Mouse (Mus musculus) megakaryocyte progenitor cell, adult 5-6 weeks (primary cell): Measurements from ENCODE around the gene Ska2. TPM values are rescaled to one million over a fixed set of nuclear protein-coding genes. Genes with fewer than 3 reads are reported as not detected.

Experiments used
- ATAC-seq: replicated peaks from 2 replicates; pipeline ENCODE4 v1.8.0; 2016; ENCODE audit warnings: mild to moderate bottlenecking, moderate TSS enrichment, inconsistent platforms; ENCODE audit not compliant: poor library complexity
- total RNA-seq, 2 experiments: library from RNA; stranded (forward) in 1 of 2; stranded (reverse) in 1 of 2; fragments of 157-497, 149-512 nt in 1 of 2; fragments of 200-1000 nt in 1 of 2; gene quantifications; 2 replicates each; pipeline versions ENCODE4 v1.2.3 to v1.2.4; 2015 to 2017

Gene Ska2
- total RNA-seq (2015) (34.1 and 34.5 TPM in 2 replicates), total RNA-seq (2017) (25.3 and 35.4 TPM in 2 replicates)

DNA sequence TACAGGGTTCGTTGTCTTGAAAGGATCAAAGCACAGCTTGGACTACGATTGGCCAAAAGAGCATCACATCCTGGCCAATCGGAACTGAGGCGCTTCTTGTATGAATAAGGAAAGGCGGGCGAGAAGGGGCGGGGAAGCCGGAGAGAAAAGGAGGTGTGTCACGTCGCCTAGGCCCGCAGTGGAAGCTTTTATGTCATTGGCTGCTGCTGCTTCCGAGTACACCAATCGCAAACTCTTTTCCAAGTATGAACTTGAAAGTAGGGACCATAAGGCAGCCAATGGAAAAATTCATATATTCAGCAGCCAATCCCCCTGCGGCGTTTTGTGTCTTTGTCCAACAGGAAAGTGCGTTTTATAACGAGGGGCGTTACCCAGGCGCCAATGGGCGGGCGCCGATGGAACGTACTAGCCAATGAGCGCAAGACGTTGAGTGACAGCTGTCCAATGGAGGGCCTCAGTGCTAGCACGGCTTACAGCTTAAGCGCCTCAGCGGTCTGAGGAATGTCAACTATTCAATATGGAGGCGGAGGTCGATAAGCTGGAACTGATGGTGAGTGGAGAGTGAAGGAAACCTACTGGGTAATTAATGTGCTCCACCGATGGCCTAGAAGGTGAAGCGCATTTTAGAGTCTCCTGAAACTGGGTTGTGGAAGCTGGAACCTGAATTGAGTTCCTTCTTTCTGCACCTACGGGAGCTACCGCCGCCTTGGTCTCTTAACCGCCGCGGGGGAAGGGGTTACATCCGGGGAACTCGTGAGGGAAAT lies at the start of gene Ska2:
Gene Ska2 (plus strand): TSS at position 480 of the 764 bp plus-strand sequence.
- peak; percentile 94 for ATAC-seq

DNA sequence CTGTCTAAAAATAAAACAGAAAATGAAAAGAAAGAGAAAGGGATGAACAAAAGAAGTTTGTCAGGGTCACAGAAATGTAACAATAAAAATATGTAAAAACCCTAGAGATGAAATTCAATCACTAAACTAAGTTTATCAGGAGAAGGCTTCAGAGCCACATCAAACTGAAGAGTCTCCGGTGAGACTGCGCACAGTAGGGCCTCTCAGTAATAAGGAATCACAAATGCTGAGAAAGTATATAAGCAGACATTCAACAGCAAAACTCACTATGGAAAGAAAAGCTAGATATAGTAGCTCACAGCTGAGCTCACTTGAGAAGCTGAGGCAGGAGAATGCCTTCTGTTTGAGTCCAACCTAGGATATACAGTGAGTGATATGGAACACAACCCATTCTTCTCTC lies 48.6 kb upstream of the Ska2 start:
- ATAC-seq, result no peak

DNA sequence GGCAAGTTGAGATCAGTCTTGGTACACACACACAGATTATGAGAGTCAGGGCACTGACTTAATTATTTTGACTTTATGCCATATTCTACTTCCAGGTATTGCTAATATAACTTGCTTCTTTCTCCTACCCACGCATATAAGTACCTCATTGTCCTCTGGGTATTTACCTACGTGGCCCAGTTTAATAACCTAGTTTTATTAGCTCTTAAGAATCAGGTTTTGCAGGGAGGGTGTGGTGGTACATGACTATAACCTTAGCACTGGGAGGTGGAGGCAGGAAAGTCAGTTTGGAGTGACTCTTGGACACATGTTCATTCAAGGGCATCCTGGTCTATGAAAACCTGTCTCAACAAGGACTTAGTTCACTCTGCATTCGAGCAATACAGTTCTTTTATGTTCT lies 46.9 kb upstream of the Ska2 start:
- no peak for ATAC-seq

DNA sequence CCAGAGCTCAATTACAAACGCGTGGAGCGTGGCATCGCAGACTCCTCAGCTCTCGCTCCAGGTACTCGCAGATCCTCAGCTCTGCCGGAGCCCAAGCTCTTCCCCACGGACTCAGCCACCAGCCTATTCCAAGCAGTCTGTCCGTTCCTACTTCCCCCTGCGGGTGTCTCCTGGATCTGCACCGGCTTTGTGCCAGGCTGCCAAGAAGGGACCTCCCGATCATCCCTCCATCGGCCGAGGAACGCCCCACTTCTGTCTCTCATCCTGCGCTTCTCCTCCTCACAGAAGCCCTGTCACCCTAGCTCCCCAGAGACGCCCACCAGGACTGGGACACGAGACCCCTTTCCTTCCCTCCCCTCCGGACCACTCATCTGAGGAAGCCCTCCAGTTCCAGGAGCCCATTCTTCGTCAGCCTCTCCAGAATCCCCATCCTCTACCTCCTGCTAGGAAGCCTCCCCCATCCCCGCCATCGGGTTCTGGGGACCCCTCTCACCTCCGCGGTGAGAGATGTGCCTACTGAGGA lies 35.6 kb upstream of the Ska2 start:
- peak; percentile 80 for ATAC-seq

DNA sequence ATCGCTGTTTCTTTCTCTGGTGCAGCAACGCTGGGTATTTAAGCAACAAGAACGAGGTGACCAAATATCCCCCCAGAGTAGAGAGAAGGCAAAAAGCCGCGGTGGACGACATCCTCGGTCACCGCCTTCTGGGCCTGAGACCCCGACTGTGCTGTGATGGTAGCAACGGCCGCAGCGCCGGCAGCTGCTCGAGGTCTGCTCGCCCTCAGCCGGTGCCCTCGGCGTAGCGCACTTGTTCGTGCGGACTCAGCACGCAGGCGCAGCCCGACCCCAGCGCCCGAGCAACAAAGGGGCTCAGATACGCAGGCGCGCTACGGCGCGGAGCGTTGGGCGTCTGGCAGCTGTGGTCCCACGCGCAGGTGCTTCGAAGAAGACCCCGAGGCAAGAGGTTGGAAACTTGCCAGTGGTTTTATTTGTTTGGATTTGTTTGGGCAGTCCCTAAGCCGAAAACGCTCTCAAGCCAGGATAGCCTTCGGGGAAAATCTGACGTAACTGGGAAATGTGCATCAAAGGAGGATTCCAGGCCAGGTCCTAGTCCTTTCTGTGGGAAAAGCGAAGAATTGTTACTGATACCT lies 35.1 kb upstream of the Ska2 start, which contains the start of gene Gdpd1:
Gene Gdpd1 (minus strand): TSS at position 197 of the 575 bp plus-strand sequence.
- peak; percentile 98 for ATAC-seq

DNA sequence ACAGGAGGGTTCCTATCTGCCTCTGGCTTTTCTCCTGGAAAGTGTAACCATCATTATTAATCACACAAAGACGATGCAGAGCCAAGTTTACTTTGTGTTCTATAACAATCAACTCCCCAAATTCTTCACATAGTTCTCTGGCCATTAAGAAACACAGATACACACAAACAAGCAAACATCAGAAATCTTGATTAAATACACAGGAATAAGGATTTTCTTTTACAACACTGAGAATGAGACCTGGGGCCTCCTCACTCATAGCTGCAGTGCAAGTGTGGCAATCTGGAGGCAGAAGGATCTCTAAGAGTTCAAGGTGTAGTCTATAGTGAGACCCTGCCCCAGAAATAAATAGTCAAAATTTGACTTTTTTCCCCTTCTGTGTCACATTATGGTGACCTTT lies 25.3 kb upstream of the Ska2 start:
- no peak for ATAC-seq

DNA sequence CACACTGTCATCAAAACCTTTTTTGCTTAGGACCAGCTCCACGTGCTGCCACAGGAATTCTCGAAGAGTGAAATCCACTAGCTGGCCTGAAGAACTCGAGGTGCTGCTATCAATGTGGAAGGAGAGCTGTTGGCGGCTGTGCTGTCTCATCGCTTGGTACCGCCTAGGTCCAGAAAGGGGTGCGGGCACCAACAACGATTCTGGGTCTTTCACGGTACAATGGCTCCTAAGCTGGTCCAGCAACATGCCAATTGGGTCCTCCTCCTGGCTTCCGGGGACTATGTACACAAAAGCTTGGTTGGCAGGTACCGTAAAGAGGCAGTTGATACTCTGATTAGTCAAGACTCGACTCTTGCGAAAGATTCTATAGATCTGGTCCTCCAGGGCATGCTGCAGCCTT lies 23.6 kb upstream of the Ska2 start:
- ATAC-seq, result no peak

DNA sequence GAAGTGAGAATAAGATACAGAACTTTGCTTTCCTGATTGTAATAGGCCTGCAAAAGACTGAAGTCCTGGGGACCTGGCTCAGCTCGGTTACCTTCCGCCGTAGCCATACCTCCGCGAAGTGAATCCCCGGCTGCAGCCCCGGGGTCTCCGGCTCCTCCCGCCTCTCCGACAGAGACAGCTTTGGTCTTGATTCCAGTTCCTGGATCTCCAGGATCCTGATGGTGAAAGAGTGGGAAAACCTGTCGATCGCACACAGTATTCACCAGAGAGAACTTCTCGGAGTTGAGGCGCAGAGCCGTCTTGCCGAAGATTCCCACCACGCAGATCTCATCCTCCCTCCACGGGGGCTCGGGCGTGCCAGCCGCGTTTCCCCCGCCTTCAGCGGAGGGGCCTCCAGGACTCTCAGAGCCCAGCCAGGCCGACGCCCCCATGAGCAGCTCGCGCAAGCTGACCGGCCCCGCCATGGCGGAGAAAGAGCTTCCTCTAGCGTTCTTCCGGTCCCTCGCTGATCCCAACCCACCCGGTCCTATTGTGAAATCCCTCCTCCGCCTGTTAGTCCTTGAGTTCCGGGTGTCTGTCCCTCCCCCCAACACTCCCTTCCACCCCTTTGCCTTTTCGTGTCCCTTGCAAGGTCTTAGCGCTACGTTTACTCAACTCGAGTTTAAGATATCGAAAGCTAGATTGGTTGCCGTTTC lies 22.6 kb upstream of the Ska2 start, which contains the start of gene Smg8:
Gene Smg8 (minus strand): TSS at position 485 of the 695 bp plus-strand sequence.
- ATAC-seq, result peak; percentile 100

DNA sequence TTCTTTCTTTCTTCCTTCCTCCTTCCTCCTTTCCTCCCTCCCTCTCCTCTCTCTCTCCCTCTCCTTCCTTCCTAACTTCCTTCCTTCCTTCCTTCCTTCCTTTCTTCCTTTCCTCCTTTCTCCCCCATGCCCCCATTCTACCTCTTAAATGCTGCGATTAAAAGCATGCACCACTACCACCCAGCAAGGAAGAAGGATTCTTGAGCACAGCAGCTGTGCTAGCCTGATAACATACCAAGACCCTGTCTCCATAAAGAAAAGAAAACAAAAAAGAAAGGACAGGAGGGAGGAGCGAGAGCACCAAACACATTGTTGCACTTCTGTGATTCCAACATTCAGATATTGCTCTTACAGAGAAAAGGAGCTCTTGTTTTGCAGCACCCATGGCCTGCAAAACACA lies 21.9 kb upstream of the Ska2 start:
- ATAC-seq, result peak; percentile 40

DNA sequence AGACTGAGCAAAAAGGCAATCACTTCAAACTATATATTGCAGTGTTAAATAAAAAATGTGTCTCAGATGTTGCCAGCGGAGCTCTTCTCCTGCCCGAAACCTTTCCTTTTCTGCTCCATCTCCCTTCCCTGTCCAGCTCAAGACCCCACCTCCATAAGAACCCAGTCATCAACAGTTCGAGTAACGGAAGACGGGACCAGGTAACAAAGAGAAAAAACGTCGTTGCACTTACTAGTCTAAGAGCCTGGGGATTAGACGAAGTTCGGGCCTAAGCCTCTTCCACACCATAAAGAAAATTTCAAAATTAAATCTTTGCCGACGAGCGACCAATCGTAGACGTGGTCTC lies 652 bp upstream of the Ska2 start, which contains the start of gene Prr11:
Gene Prr11 (minus strand): TSS at position 300 of the 346 bp plus-strand sequence.
- no peak for ATAC-seq

DNA sequence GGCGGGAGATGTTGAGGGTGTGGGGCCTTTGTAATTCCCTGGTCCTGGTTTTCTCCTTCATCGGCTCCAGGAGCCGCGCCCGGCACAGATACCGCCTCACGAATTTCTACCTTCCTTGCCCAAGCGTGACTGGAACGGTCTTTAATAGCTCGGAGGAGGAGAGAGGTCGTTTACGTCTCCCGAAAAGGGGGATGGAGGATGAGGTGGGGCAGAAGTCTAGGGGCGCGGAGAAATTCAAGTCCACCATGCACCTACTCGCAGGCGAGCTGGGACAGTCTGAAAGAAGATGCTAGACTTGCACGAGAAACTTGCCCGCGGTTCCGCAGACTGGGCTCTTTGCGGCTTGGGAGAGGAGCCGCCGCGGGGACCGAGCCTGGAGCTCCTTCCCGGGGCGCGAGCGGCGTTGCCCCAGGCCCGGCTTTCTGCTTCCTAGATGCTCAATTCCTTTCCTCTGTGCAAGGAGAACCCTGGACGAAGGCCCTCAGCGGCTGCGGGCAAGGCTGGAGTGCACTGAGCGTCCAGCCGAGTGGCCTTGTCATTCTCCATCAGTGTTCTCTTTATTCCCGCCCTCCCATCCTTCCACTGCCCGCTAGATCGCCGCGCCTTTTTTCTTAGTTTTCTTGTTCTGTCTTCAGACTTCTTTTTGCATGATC lies 611 bp downstream of the Ska2 start:
- ATAC-seq, result no peak

DNA sequence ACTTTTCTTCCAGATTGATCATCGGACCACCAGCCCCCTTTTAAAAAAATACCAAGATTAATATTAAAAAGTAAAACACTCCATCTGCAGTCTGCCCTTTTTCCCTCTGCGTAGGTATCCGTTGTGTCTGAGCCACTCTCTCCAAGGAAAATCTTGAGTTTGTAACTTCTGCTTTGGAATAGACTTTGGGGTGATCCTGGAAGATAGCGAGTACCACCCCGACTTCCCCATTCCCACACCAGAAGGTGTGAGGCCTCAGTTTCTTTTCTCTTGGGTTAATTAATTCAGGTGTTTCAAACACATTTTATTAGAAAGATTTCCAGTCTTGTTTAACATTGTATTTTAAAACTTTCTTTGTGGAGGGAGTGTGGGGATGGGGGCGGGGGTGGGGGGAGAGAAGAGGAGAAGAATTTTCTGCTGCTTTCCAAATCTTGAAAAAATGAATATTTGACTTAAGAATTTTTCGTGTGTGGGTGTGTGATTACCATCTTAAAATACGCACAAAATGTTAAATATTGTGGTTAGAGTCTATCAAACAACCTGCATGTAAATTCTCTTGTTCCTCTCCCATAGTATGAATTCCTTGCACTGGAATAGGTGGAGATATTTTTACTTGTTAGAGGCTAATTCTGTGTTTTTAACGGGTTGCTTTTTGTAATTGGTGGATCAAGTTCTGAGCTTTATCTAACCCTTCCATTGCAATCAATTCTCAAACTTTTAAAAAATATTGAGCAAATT lies 1.3 kb downstream of the Ska2 start:
- no peak for ATAC-seq

DNA sequence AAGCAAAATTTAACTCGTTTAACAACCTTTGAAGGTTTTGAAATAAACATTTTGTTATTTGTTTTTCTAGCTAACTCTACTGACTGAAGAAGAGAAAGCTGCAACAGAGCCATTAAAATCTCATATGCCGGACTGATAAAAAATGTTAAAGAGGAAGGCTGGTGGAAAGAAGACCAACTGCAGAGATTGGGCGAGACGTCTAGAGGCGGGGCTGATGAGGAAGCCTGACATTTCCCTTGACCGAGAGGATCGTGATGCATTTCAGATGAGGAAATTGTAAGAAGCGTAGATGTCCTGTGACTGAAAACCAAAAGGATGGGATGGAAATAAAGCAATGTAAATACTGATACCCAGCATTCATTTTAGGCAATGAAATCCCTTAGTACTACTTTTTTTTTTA lies 12.8 kb downstream of the Ska2 start:
- no peak for ATAC-seq

DNA sequence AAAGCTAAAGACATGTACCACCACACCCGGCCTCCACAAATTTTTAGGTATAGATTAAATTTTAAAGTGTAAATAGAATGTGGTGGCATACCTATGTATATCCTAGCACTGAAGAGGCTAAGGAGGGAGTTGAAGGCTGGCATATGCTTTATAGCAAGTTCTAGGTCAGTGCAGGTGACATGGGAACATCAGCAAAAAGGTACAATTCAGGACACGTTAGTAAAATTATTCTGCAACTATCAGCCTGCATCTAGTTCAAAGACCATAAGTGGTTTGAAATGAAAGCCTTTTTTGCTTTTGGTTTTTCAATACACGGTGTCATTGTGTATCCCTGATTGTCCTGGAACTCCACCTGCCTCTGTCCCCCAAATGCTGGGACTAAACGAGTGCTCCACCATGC lies 16.5 kb downstream of the Ska2 start:
- no peak for ATAC-seq

DNA sequence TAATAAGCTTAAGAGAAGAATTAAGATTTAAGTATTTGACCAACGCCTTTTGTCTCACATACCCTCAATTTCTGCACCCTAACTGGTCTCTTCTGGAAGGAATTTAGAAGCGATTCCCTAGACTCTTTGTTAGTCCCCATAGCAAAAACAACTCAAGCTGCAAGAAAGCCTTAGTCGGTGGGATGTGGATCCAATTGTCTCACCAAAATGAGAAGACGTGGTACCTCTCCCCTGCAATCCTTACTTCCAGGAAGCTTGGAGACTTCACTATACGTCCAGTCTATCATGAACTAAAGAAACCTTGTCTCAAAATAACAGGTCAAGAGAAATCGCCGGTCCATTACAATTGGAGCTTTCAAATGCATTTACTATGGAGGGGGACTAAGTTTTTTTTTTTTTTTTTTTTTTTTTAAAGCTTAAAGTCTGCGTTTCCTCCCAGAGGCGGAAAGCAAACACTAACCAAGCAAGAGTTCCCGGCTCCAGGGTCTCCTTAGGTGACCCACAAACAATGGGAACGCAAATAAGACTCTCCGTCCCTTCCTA lies 17.3 kb downstream of the Ska2 start:
- ATAC-seq, result no peak

DNA sequence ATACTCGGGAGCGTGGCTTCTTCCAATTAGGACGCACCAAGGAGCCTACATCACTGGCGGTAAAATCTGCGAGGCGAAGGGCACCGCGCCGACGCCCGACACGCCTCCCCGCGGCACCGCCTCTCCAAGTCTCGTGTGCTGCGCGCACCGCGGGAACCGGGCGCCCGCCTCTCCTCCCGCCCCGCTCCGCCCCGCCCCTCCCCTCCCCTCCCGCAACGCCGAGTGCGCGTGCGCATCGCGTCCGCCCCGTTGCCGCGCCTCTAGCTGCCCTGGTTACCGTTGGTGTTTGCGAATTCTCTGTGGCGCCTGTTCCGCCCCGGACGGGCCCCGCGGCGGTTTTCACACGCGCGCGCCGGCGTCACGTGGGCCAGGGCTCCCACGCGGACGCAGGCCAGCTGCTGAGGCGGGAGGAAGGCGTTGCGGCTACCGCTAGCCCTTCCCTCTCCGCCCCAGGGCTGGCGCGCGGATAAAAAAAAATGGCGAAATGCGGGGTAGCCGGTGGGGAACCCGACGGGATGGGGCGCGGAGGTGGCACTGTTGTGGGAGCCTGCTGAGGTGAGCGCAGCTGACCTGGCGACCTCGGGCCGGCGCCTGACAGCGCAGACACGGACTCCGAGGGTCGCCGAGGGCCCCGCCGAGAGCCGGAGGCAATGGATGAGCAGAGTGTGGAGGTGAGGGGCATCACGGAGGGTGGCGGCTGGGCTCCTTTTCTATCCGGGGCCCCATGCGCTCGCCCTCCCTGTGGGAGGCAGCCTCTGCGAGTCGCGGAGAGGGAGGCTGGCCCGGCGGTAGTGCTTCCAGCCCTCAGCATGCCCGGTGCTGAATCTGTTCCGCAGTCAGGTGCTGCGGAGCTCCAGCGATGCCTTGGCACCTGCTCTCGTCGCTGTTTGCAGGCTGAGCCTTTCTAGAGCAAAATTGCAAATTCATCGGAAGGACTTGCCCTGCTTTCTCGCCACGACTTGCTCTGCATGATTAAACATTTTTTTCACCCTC lies 18.1 kb downstream of the Ska2 start, which contains the start of gene Trim37:
Gene Trim37 (plus strand): TSS at position 254 of the 993 bp plus-strand sequence.
- ATAC-seq, result peak; percentile 94

DNA sequence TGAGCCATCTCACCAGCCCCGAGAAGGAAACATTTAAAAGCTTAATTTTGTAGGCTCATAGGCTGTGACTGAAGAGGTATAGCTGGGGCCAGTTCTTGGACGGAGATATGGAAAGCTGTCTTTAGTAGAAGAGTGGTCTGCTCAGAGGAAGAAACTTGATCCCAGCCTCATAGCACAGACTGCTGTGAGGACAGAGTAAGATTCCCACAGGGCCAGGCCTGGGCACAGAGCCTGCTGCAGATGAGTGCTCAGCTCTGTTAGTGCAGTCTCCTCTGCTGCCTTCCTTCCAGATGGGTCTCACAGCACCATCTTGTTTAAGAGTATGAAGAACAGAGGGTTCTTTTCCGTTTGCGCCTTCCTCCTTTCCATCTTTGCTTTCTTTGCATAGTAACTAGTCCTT lies 27.2 kb downstream of the Ska2 start:
- ATAC-seq, result no peak

DNA sequence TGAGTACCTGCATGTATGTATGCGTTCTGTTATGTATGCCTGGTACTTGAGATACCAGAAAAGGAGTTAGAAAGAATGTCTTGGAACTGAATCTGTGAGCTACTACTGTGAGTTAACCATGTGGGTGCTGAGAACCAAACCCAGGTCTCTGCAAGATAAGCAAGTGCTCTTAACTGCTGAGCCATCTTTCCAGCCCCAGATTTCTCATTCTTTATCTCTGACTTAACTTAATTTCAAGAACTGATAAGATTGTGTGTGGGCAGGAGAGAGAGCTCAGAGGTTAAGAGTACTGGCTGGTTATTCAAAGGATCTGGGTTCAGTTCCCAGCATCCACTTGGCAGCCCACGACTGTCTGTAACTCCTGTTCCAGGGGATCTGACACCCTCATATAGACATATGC lies 49.0 kb downstream of the Ska2 start:
- no peak for ATAC-seq

DNA sequence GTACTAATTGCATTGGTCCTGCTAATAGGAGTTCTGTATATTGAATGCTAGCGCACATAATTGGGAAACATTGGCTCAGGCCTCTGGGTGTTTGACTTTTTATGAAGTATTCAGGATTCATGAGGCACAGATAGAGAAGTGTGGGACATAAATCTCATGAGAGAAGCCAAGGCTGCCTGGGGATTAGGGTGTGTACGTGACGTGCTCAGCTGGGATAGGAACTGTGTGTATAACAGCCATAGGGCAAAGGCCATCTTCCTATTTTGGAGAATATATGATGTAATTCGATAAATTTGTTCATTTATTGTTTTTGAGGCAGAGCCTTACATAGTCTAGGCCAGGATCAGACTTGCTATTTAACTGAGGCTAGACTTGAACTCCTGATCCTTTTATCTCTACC lies 53.7 kb downstream of the Ska2 start:
- ATAC-seq, result no peak
